Mouse (Mus musculus): Measurements from ENCODE around the gene Gm13696. TPM values are rescaled to one million over a fixed set of nuclear protein-coding genes. Genes with fewer than 3 reads are reported as not detected.

Gene Gm13696
- polyA plus RNA-seq, 1 experiment from 2014 or later, result not detected

GRCm38 (mm10) chr2:84018330-84018729 is 45.4 kb downstream of the Gm13696 start:
- Histone ChIP-seq H3K4me1 (replicated peaks; ENCODE audit: control insufficient read depth, insufficient read depth, low read length) (no peaks in the 10 kb centered on the region), H3K27ac (ENCODE audit: low read depth, low read length) (no peak overlapping the region), H3K4me2 (replicated peaks; ENCODE audit: low read depth) (no peak overlapping the region), H3K36me3 (ENCODE audit: control insufficient read depth, insufficient read depth) (no peaks in the 10 kb centered on the region), H3K27me3 (replicated peaks; ENCODE audit: control insufficient read depth, insufficient read depth, low read length) (no peaks in the 10 kb centered on the region), H3K9me3 (ENCODE audit: control insufficient read depth) (no peaks in the 10 kb centered on the region), H3K9ac (ENCODE audit: low read depth, low read length) (no peak overlapping the region), H3K4me3 (ENCODE audit: low read depth, low read length) (no peak overlapping the region)
- no peak for TF ChIP-seq CTCF (IDR thresholded peaks at IDR 0.05; ENCODE audit: low read depth)
- 61% methylated on average over 3 of the region's 3 CpGs for WGBS
- ATAC-seq, result no peak

DNA sequence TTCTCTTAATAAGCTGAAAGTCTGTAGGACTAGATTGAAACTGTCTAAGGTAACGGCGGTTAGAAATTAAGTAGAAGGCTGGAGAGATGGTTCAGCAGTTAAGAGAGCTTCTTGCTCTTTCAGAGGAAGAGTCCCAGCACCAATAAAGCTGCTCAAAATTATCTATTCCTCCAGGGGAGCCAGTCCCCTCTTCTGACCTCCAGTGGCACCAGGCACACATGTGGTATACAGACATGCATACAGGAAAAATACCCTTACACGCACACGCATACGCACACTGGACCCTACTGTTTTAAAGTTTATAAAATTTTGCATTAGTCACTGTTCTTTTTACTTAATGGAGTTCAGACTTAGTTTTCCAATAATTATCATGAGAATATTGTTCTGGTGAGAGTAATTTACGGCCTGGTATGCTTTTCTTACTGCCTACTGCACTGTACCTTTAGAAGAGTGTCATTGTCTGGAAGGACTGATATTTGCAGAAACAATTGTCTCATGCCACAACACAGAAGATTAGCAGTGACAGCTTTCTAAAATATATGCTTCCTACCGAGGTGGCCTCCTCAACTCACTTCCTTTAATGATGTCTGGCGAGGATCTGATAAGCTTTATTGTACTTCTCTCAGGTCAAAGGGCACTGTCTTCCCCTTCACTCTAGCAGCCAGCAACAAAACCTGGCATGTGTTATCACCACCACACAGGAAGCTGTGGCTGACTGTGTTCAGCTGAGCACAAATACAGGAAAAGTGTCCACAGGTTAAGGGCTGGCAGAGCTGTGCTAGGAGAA is 46.8 kb downstream of the Gm13696 start:
- 0 out of 2 replicates have a peak, but pooled peaks have one; percentile 41 for ATAC-seq
- Histone ChIP-seq H3K27ac (ENCODE audit: low read depth, low read length) (no peak overlapping the region), H3K27me3 (replicated peaks; ENCODE audit: control insufficient read depth, insufficient read depth, low read length) (no peaks in the 10 kb centered on the region), H3K36me3 (ENCODE audit: control insufficient read depth, insufficient read depth) (no peaks in the 10 kb centered on the region), H3K9me3 (ENCODE audit: control insufficient read depth) (no peaks in the 10 kb centered on the region), H3K4me2 (replicated peaks; ENCODE audit: low read depth) (no peak overlapping the region), H3K4me1 (replicated peaks; ENCODE audit: control insufficient read depth, insufficient read depth, low read length) (no peaks in the 10 kb centered on the region), H3K4me3 (ENCODE audit: low read depth, low read length) (no peak overlapping the region), H3K9ac (ENCODE audit: low read depth, low read length) (no peak overlapping the region)
- TF ChIP-seq CTCF (IDR thresholded peaks at IDR 0.05; ENCODE audit: low read depth), result no peak
- 61% methylated on average over 8 of the region's 8 CpGs for WGBS

- WGBS, result 89% methylated on average over 2 of the region's 2 CpGs
Measured at GRCm38 (mm10) chr2:84021930-84022329, 49.0 kb downstream of the Gm13696 start.

DNA sequence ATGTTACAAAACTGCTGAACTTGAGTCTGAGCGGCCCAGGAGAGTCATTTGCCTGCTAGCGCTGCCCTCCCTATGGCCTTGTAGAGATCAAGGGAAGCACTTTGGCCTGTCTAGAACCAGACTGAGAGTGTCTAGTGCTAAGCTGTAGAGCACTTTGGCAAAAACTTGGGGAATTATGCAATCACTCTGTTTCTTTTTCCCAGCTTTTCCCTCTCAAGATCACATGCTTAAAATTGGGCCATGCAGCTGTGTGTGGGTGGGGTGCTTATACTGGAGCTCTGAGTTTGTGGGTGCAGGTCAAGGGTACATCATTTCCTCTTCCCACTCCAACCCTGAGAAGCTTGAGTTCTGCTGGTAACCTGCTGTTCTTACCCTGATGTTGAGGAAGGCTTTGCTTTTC is 50.0 kb downstream of the Gm13696 start:
- H3K4me1 ChIP-seq (replicated peaks; ENCODE audit: control insufficient read depth, insufficient read depth, low read length), result no peaks in the 10 kb centered on the region
- H3K4me3 ChIP-seq (ENCODE audit: low read depth, low read length), result no peak overlapping the region
- H3K9me3 ChIP-seq (ENCODE audit: control insufficient read depth), result no peaks in the 10 kb centered on the region
- WGBS, result 85% methylated on average over 2 of the region's 2 CpGs
- 0 out of 2 replicates have a peak, but pooled peaks have one; percentile 4 for ATAC-seq
- H3K9ac ChIP-seq (ENCODE audit: low read depth, low read length), result no peak overlapping the region
- no peak overlapping the region for H3K4me2 ChIP-seq (replicated peaks; ENCODE audit: low read depth)
- H3K27me3 ChIP-seq (replicated peaks; ENCODE audit: control insufficient read depth, insufficient read depth, low read length), result no peaks in the 10 kb centered on the region
- no peak overlapping the region for H3K27ac ChIP-seq (ENCODE audit: low read depth, low read length)
- H3K36me3 ChIP-seq (ENCODE audit: control insufficient read depth, insufficient read depth), result no peaks in the 10 kb centered on the region
- no peak for TF ChIP-seq CTCF (IDR thresholded peaks at IDR 0.05; ENCODE audit: low read depth)

More at GRCm38 (mm10) chr2:84021930-84022329, 49.0 kb downstream of the Gm13696 start:
- no peak overlapping the region for H3K4me3 ChIP-seq (ENCODE audit: low read depth, low read length)
- no peak for ATAC-seq
- no peak overlapping the region for H3K4me2 ChIP-seq (replicated peaks; ENCODE audit: low read depth)
- no peak overlapping the region for H3K9ac ChIP-seq (ENCODE audit: low read depth, low read length)
- H3K27me3 ChIP-seq (replicated peaks; ENCODE audit: control insufficient read depth, insufficient read depth, low read length), result no peaks in the 10 kb centered on the region
- no peak overlapping the region for H3K27ac ChIP-seq (ENCODE audit: low read depth, low read length)
- no peaks in the 10 kb centered on the region for H3K9me3 ChIP-seq (ENCODE audit: control insufficient read depth)
- TF ChIP-seq CTCF (IDR thresholded peaks at IDR 0.05; ENCODE audit: low read depth), result no peak
- no peaks in the 10 kb centered on the region for H3K4me1 ChIP-seq (replicated peaks; ENCODE audit: control insufficient read depth, insufficient read depth, low read length)
- no peaks in the 10 kb centered on the region for H3K36me3 ChIP-seq (ENCODE audit: control insufficient read depth, insufficient read depth)

GRCm38 (mm10) chr2:84023319-84023718 is 50.4 kb downstream of the Gm13696 start:
- no peak overlapping the region for H3K27ac ChIP-seq (ENCODE audit: low read depth, low read length)
- no peaks in the 10 kb centered on the region for H3K27me3 ChIP-seq (replicated peaks; ENCODE audit: control insufficient read depth, insufficient read depth, low read length)
- no peak overlapping the region for H3K4me3 ChIP-seq (ENCODE audit: low read depth, low read length)
- H3K9ac ChIP-seq (ENCODE audit: low read depth, low read length), result no peak overlapping the region
- 71% methylated on average over 2 of the region's 2 CpGs for WGBS
- no peak overlapping the region for H3K4me2 ChIP-seq (replicated peaks; ENCODE audit: low read depth)
- H3K9me3 ChIP-seq (ENCODE audit: control insufficient read depth), result no peaks in the 10 kb centered on the region
- no peaks in the 10 kb centered on the region for H3K4me1 ChIP-seq (replicated peaks; ENCODE audit: control insufficient read depth, insufficient read depth, low read length)
- ATAC-seq, result no peak
- H3K36me3 ChIP-seq (ENCODE audit: control insufficient read depth, insufficient read depth), result no peaks in the 10 kb centered on the region
- no peak for TF ChIP-seq CTCF (IDR thresholded peaks at IDR 0.05; ENCODE audit: low read depth)

Other genes with a start within 250 kb of the Gm13696 start
- gene Itgav, start 248.7 kb upstream of the Gm13696 start, polyA plus RNA-seq (2015; fragmentation: Nextera tagmentation; extraction: Ambion mirVana), result 86.6 and 95.0 TPM in 2 replicates
- gene Fam171b, start 160.5 kb upstream of the Gm13696 start, polyA plus RNA-seq (2015; fragmentation: Nextera tagmentation; extraction: Ambion mirVana), result 3.6 and 4.2 TPM in 2 replicates
- not detected in 2 replicates for gene Zswim2, start 31.9 kb upstream of the Gm13696 start, polyA plus RNA-seq (2015; fragmentation: Nextera tagmentation; extraction: Ambion mirVana)
- gene Gm13698, start 17.4 kb upstream of the Gm13696 start, polyA plus RNA-seq (2015; fragmentation: Nextera tagmentation; extraction: Ambion mirVana), result not detected in 2 replicates
- gene Gm13693, start 11.6 kb upstream of the Gm13696 start, polyA plus RNA-seq (2015; fragmentation: Nextera tagmentation; extraction: Ambion mirVana), result not detected in 2 replicates
- not detected in 2 replicates for gene Gm13695, start 5.8 kb upstream of the Gm13696 start, polyA plus RNA-seq (2015; fragmentation: Nextera tagmentation; extraction: Ambion mirVana)
- gene Gm13694, start 5.8 kb downstream of the Gm13696 start, polyA plus RNA-seq (2015; fragmentation: Nextera tagmentation; extraction: Ambion mirVana), result not detected in 2 replicates
- not detected in 2 replicates for gene Gm13697, start 11.6 kb downstream of the Gm13696 start, polyA plus RNA-seq (2015; fragmentation: Nextera tagmentation; extraction: Ambion mirVana)
- gene Gm13691, start 17.4 kb downstream of the Gm13696 start, polyA plus RNA-seq (2015; fragmentation: Nextera tagmentation; extraction: Ambion mirVana), result not detected in 2 replicates